Mouse (Mus musculus) stomach, postnatal 0 days (tissue): ENCODE data around the gene Gm19402. TPM values are rescaled to one million over a fixed set of nuclear protein-coding genes. Genes with fewer than 3 reads are reported as not detected.
A peak's percentile ranks its signal among the peaks of the same experiment; 100 is the strongest.
"Not testable (repeated sequence)": the region's sequence is repeated elsewhere in the genome, so short reads cannot be mapped to it uniquely, and the experiment has no call there.

Experiments
- ATAC-seq: fragments of 200-750 bp; cut with Nextera tagmentation; 2 replicates; pipeline ENCODE4 v1.8.0; 2017; ENCODE audit not compliant: low FRiP score, low TSS enrichment
- DNase-seq: peaks from one replicate; pipeline ENCODE4 v3.0.0-alpha.2; 2016; ENCODE audit warnings: low spot score
- H3K27ac ChIP-seq: fragments of 300-500 bp; sonication (generic); replicated peaks from 2 replicates; pipeline ENCODE4 v1.5.1; 2014; ENCODE audit warnings: mild to moderate bottlenecking, control low read depth
- H3K27me3 ChIP-seq: fragments of 300-500 bp; sonication (generic); 2 replicates; pipeline ENCODE4 v1.6.1; 2014; ENCODE audit warnings: low read length; ENCODE audit not compliant: control insufficient read depth, insufficient read depth
- H3K36me3 ChIP-seq: fragments of 300-500 bp; sonication (generic); 2 replicates; pipeline ENCODE4 v1.6.1; 2014; ENCODE audit warnings: low read length, mixed read lengths; ENCODE audit not compliant: control insufficient read depth, insufficient read depth
- H3K4me1 ChIP-seq: fragments of 300-500 bp; sonication (generic); replicated peaks from 2 replicates; pipeline ENCODE4 v1.6.1; 2014; ENCODE audit warnings: antibody characterized with exemption; ENCODE audit not compliant: control insufficient read depth, insufficient read depth
- H3K4me2 ChIP-seq: fragments of 300-500 bp; sonication (generic); replicated peaks from 2 replicates; pipeline ENCODE4 v1.6.1; 2014; ENCODE audit warnings: low read depth, mild to moderate bottlenecking, control low read depth, moderate library complexity
- H3K4me3 ChIP-seq: fragments of 300-500 bp; sonication (generic); 2 replicates; pipeline ENCODE4 v1.5.1; 2014; ENCODE audit warnings: low read depth, low read length, control low read depth
- H3K9ac ChIP-seq: fragments of 300-500 bp; sonication (generic); 2 replicates; pipeline ENCODE4 v1.6.1; 2014; ENCODE audit warnings: mild to moderate bottlenecking, low read length, control low read depth, mixed read lengths
- H3K9me3 ChIP-seq: fragments of 300-500 bp; sonication (generic); 2 replicates; pipeline ENCODE4 v1.6.1; 2016; ENCODE audit warnings: low read length; ENCODE audit not compliant: control insufficient read depth
- CTCF ChIP-seq: IDR thresholded peaks from 2 replicates; pipeline ENCODE4 v1.5.1; 2016; ENCODE audit warnings: antibody characterized with exemption, low read depth, mild to moderate bottlenecking, moderate library complexity
- EP300 ChIP-seq: optimal IDR thresholded peaks from 2 replicates; pipeline ENCODE3; 2016; ENCODE audit warnings: antibody characterized with exemption
- WGBS: fragments of 180-500 bp; shearing (Covaris S2); extraction: QIAGEN DNeasy Blood & Tissue Kit; methylation state at CpG from one replicate; pipeline ENCODE4 v1.1.7; 2014; 5-methylcytosine and 5-hydroxymethylcytosine counted together
- polyA plus RNA-seq: library from polyadenylated mRNA; unstranded; fragments of >200 nt; fragmentation: Nextera tagmentation; extraction: Ambion mirVana; gene quantifications from 2 replicates; pipeline ENCODE4 v1.2.1, GENCODE M21; 2015

The Gm19402 gene
- polyA plus RNA-seq, result not detected in 2 replicates

DNA sequence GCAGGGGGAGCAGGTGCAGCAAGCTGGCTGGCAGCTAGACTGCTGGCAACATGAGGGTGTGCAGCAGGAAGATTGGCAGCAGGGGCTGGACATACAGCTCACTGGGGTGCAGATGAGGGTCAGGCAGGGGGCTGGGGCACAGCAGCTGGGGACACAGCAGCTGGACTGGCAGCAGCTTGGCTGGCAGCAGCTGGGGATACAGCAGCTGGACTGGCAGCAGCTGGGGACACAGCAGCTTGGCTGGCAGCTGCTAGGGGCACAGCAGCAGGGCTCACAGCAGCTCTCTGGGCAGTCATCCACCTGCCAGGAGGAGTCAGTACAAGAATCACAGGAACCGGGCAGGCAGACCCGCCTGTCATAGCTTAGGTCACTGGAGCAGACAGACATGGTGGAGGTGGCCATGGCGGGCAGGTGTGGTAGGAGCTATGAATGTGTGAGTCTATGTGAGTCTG is at the start of gene Gm19402:
Gm19402 (minus strand) TSS at position 402 of the 452 bp plus-strand sequence.
- not testable (repeated sequence) for H3K27ac ChIP-seq, H3K9ac ChIP-seq, DNase-seq, H3K4me1 ChIP-seq, H3K27me3 ChIP-seq, ATAC-seq, H3K4me3 ChIP-seq, H3K4me2 ChIP-seq, H3K36me3 ChIP-seq, H3K9me3 ChIP-seq
- 64% methylated on average over 3 of the region's 3 CpGs for WGBS

- 85% methylated on average over 4 of the region's 4 CpGs for WGBS
- H3K4me2 ChIP-seq, result no peak overlapping the region
- TF ChIP-seq EP300 (no peak), CTCF (no peak)
Measured at GRCm38 (mm10) chr10:77738929-77739328, 48.4 kb upstream of the Gm19402 start.

DNA sequence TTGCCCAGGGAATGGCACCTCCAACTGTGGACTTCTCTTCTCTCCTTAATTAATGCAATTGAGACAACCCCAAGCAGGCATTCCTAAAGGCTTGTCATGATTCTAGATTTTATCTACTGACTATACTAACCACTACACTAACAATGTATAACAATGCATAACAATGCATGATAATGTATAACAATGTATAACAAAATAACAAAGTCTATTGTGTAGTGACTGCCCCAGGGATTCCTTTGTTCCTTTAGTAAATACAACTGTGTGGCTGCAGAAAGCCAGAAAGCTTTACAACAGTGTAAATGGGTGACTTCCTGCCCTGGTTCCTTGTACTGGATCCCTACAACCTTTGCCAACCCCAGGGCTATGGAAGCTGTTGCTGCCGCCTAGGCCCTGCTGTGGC is 45.4 kb upstream of the Gm19402 start:
- Histone ChIP-seq H3K27me3 (no peaks in the 10 kb centered on the region), H3K4me1 (no peaks in the 10 kb centered on the region), H3K9ac (no peak overlapping the region), H3K4me2 (no peak overlapping the region), H3K27ac (no peak overlapping the region), H3K9me3 (0 out of 2 replicates have a peak, but pooled peaks cover 5% of the 10 kb centered on the region), H3K4me3 (no peak overlapping the region), H3K36me3 (no peaks in the 10 kb centered on the region)
- no peak for DNase-seq
- WGBS, result 93% methylated on average over 1 of the region's 1 CpGs
- ATAC-seq, result no peak
- TF ChIP-seq EP300, result no peak
- TF ChIP-seq CTCF, result no peak

More at GRCm38 (mm10) chr10:77738929-77739328, 48.4 kb upstream of the Gm19402 start:
- ATAC-seq (no peak), DNase-seq (no peak)
- H3K27me3 ChIP-seq, result no peaks in the 10 kb centered on the region
- no peak overlapping the region for H3K4me3 ChIP-seq
- 0 out of 2 replicates have a peak, but pooled peaks cover 5% of the 10 kb centered on the region for H3K9me3 ChIP-seq
- no peaks in the 10 kb centered on the region for H3K4me1 ChIP-seq
- H3K9ac ChIP-seq, result no peak overlapping the region
- H3K36me3 ChIP-seq, result no peaks in the 10 kb centered on the region
- H3K27ac ChIP-seq, result no peak overlapping the region

GRCm38 (mm10) chr10:77729241-77729640 is 38.7 kb upstream of the Gm19402 start:
- Histone ChIP-seq H3K36me3 (no peaks in the 10 kb centered on the region), H3K4me1 (no peaks in the 10 kb centered on the region), H3K9me3 (no peaks in the 10 kb centered on the region), H3K27me3 (no peaks in the 10 kb centered on the region), H3K27ac (no peak overlapping the region), H3K4me2 (no peak overlapping the region), H3K9ac (no peak overlapping the region), H3K4me3 (no peak overlapping the region)
- DNase-seq, result no peak
- peak; percentile 56 for TF ChIP-seq CTCF
- no peak for TF ChIP-seq EP300
- 45% methylated on average over 4 of the region's 4 CpGs for WGBS
- no peak for ATAC-seq

GRCm38 (mm10) chr10:77728280-77728679 is 37.7 kb upstream of the Gm19402 start:
- H3K4me1 ChIP-seq, result no peaks in the 10 kb centered on the region
- H3K9ac ChIP-seq, result no peak overlapping the region
- no peak overlapping the region for H3K27ac ChIP-seq
- H3K4me2 ChIP-seq, result no peak overlapping the region
- DNase-seq (no peak), ATAC-seq (no peak)
- H3K9me3 ChIP-seq, result no peaks in the 10 kb centered on the region
- H3K4me3 ChIP-seq, result no peak overlapping the region
- H3K36me3 ChIP-seq, result no peaks in the 10 kb centered on the region
- 52% methylated on average over 4 of the region's 4 CpGs for WGBS
- H3K27me3 ChIP-seq, result no peaks in the 10 kb centered on the region
- TF ChIP-seq EP300 (no peak), CTCF (peak; percentile 47)

DNA sequence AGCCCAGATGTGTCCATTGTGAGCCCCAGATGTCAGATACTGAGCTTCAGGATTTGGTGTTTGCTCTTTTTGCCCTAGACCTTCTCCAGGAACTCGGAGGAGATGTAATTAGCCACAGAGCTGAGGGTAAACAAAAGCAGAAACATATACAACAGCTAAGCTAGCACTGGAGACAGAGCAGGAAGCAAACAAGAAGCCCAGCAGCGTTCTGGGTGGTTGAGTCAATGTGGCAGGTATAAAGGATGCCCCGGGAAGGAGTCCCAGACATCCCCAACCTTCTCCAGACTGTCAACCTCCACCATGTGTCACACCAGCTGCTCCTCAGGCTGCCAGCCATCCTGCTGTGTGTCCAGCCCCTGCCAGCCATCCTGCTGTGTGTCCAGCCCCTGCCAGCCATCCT is 35.6 kb upstream of the Gm19402 start, which contains the start of gene Gm10100:
Gm10100 (plus strand) TSS at position 301 of the 400 bp plus-strand sequence.
- no peak for TF ChIP-seq EP300
- no peak for TF ChIP-seq CTCF
- Histone ChIP-seq H3K4me2 (no peak within 1 kb of the TSS), H3K9me3 (no peaks in the 10 kb centered on the region), H3K27me3 (no peaks in the 10 kb centered on the region), H3K9ac (no peak within 1 kb of the TSS), H3K4me1 (no peaks in the 10 kb centered on the region), H3K36me3 (no peaks in the 10 kb centered on the region), H3K4me3 (no peak within 1 kb of the TSS), H3K27ac (no peak within 1 kb of the TSS)
- ATAC-seq (no peak), DNase-seq (no peak)
- 35% methylated on average over 3 of the region's 3 CpGs for WGBS
